In the genomic region with DNA sequence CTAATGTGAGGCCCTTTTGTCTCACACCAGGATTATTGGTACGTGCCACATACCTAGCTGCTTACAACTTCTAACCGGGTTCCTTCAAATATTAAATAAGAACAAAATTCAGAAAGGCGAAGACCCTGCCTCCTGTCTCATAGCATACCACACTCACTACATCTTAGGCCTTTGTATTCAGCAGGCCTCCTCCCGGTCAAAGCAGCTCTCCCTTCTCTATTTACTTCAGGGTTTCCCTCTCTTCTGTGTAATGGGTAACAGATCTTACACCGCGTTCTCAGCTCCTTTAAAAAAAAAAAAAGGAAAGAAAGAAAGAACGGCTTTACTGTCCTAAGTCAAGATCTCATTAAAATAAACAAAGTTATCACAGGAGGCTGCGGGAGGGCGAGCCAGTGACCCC, we compare ENCODE assay signal across 8 mouse cellular contexts. TPM values are rescaled to one million over a fixed set of nuclear protein-coding genes. Genes with fewer than 3 reads are reported as not detected.
A peak's percentile ranks its signal among the peaks of the same experiment; 100 is the strongest.
DNase-seq lines count a peak whose midpoint lies in the region; ATAC-seq and TF ChIP-seq lines count a peak whose summit lies in the region.

No protein-coding gene starts in this region.

- TF ChIP-seq EP300 in heart, postnatal 0 days (IDR thresholded peaks at IDR 0.05; ENCODE audit: low read depth) = no peak

- no peak for TF ChIP-seq CTCF in heart, postnatal 0 days (IDR thresholded peaks at IDR 0.05; ENCODE audit: low read depth)

- H3K9ac ChIP-seq in heart, postnatal 0 days (replicated peaks; ENCODE audit: low read depth, low read length) = peak overlapping the region; percentile 95
- H3K9ac ChIP-seq in hindbrain, embryonic 12.5 days = peak overlapping the region; percentile 91
- H3K9ac ChIP-seq in midbrain, embryonic 11.5 days (ENCODE audit: low read length) = peak overlapping the region; percentile 95

- H3K4me1 ChIP-seq in heart, postnatal 0 days (ENCODE audit: control insufficient read depth, insufficient read depth) = peaks cover 15% of the 10 kb centered on the region; the same call in 1 of the 2 replicates
- H3K4me1 ChIP-seq in hindbrain, embryonic 12.5 days = peaks cover 27% of the 10 kb centered on the region
- peaks cover 10% of the 10 kb centered on the region for H3K4me1 ChIP-seq in midbrain, embryonic 11.5 days (ENCODE audit: control insufficient read depth, insufficient read depth, low read length)

- no peak for ATAC-seq in heart, postnatal 0 days (ENCODE audit: insufficient read depth, low read depth)
- ATAC-seq in hindbrain, embryonic 12.5 days (ENCODE audit: low FRiP score) = no peak
- no peak for ATAC-seq in midbrain, embryonic 11.5 days (ENCODE audit: low FRiP score)
- ATAC-seq in monocyte, adult 5-6 weeks (replicated peaks; ENCODE audit: insufficient number of reproducible peaks, low FRiP score, low TSS enrichment, poor library complexity, severe bottlenecking) = no peak

- no peaks in the 10 kb centered on the region for H3K9me3 ChIP-seq in heart, postnatal 0 days (replicated peaks; ENCODE audit: control insufficient read depth, low read length)
- H3K9me3 ChIP-seq in hindbrain, embryonic 12.5 days (replicated peaks) = no peaks in the 10 kb centered on the region
- H3K9me3 ChIP-seq in midbrain, embryonic 11.5 days (ENCODE audit: control insufficient read depth, low read length) = no peaks in the 10 kb centered on the region

- H3K36me3 ChIP-seq in heart, postnatal 0 days (replicated peaks; ENCODE audit: control insufficient read depth, insufficient read depth, low read length) = peaks cover 25% of the 10 kb centered on the region
- peaks cover 32% of the 10 kb centered on the region for H3K36me3 ChIP-seq in hindbrain, embryonic 12.5 days
- H3K36me3 ChIP-seq in midbrain, embryonic 11.5 days (ENCODE audit: control insufficient read depth, insufficient read depth, low read length) = peaks cover 23% of the 10 kb centered on the region

- DNase-seq in heart, postnatal 0 days (ENCODE audit: low spot score) = no peak
- DNase-seq in heart, adult 18-20 months = no peak
- DNase-seq in adipocyte (ENCODE audit: low spot score) = peak; percentile 42
- DNase-seq in midbrain, embryonic 11.5 days (ENCODE audit: low spot score, missing footprints) = peak; percentile 87
- no peak for DNase-seq in cerebellum, postnatal 36 days
- DNase-seq in adrenal gland, adult (ENCODE audit: inconsistent age in 2 of 2, low spot score in 1 of 2) = no peak

- H3K27me3 ChIP-seq in heart, postnatal 0 days (ENCODE audit: control insufficient read depth, insufficient read depth, low read length) = no peaks in the 10 kb centered on the region
- H3K27me3 ChIP-seq in hindbrain, embryonic 12.5 days = no peaks in the 10 kb centered on the region
- no peaks in the 10 kb centered on the region for H3K27me3 ChIP-seq in midbrain, embryonic 11.5 days (ENCODE audit: control insufficient read depth, insufficient read depth, low read length)

- peak overlapping the region; percentile 91 for H3K27ac ChIP-seq in heart, postnatal 0 days (ENCODE audit: low read depth)
- peak overlapping the region; percentile 93 for H3K27ac ChIP-seq in hindbrain, embryonic 12.5 days
- peak overlapping the region; percentile 90 for H3K27ac ChIP-seq in midbrain, embryonic 11.5 days (ENCODE audit: low read depth, low read length)

- 18% methylated on average over 9 of the region's 9 CpGs for WGBS in heart, postnatal 0 days
- WGBS in hindbrain, embryonic 12.5 days = 21% methylated on average over 9 of the region's 9 CpGs
- 20% methylated on average over 9 of the region's 9 CpGs for WGBS in midbrain, embryonic 11.5 days

- H3K4me2 ChIP-seq in heart, postnatal 0 days (ENCODE audit: low read depth, low read length) = peak overlapping the region; percentile 99
- H3K4me2 ChIP-seq in hindbrain, embryonic 12.5 days (replicated peaks) = peak overlapping the region; percentile 95
- H3K4me2 ChIP-seq in midbrain, embryonic 11.5 days = peak overlapping the region; percentile 69

- peak overlapping the region; percentile 96 for H3K4me3 ChIP-seq in heart, postnatal 0 days (ENCODE audit: low read depth, low read length)
- peak overlapping the region; percentile 89 for H3K4me3 ChIP-seq in hindbrain, embryonic 12.5 days
- peak overlapping the region; percentile 90 for H3K4me3 ChIP-seq in midbrain, embryonic 11.5 days (ENCODE audit: low read depth, low read length)

RNA-seq across cellular contexts. Expression of a gene that starts 0.8 kb away (rescaled TPM):
- 10.9 and 22.6 TPM in 2 replicates for total RNA-seq in heart, postnatal 0 days (2014; rRNA removed; ENCODE audit: low replicate concordance)
- polyA plus RNA-seq in heart, postnatal 0 days (2015; fragmentation: Nextera tagmentation; extraction: Ambion mirVana) = 34.7 and 39.3 TPM in 2 replicates
- total RNA-seq in heart, adult 18-20 months (2021) = 10 to 100 TPM in 1 of 2 experiments, 1 to 10 TPM in 1; 8.8 to 10.6 TPM
- 138 and 142 TPM in 2 replicates for polyA plus RNA-seq in hindbrain, embryonic 12.5 days (2016; fragmentation: Nextera tagmentation; extraction: Ambion mirVana)
- 176 and 178 TPM in 2 replicates for polyA plus RNA-seq in midbrain, embryonic 11.5 days (2014; fragmentation: Nextera tagmentation; extraction: Ambion mirVana)
- 22.2 to 35.8 TPM (median 32.9 TPM) in 3 replicates for total RNA-seq in monocyte, adult 5-6 weeks (2017)

RNA-seq across cellular contexts. Expression of a gene that starts 0.9 kb away (rescaled TPM):
- total RNA-seq in heart, postnatal 0 days (2014; rRNA removed; ENCODE audit: low replicate concordance) = 19.0 and 23.8 TPM in 2 replicates
- polyA plus RNA-seq in heart, postnatal 0 days (2015; fragmentation: Nextera tagmentation; extraction: Ambion mirVana) = 4.8 and 5.4 TPM in 2 replicates
- under 1 TPM; 0.52 to 0.98 TPM for total RNA-seq in heart, adult 18-20 months (2021)
- 36.1 and 40.3 TPM in 2 replicates for polyA plus RNA-seq in hindbrain, embryonic 12.5 days (2016; fragmentation: Nextera tagmentation; extraction: Ambion mirVana)
- polyA plus RNA-seq in midbrain, embryonic 11.5 days (2014; fragmentation: Nextera tagmentation; extraction: Ambion mirVana) = 49.8 and 55.3 TPM in 2 replicates
- 0.64 to 2.4 TPM (median 1.4 TPM) in 3 replicates for total RNA-seq in monocyte, adult 5-6 weeks (2017)

RNA-seq across cellular contexts. Expression of a gene that starts 6.2 kb away (rescaled TPM):
- 3.2 and 5.1 TPM in 2 replicates for total RNA-seq in heart, postnatal 0 days (2014; rRNA removed; ENCODE audit: low replicate concordance)
- polyA plus RNA-seq in heart, postnatal 0 days (2015; fragmentation: Nextera tagmentation; extraction: Ambion mirVana) = 3.7 and 5.1 TPM in 2 replicates
- 1 to 10 TPM; 5.6 to 6.1 TPM for total RNA-seq in heart, adult 18-20 months (2021)
- polyA plus RNA-seq in hindbrain, embryonic 12.5 days (2016; fragmentation: Nextera tagmentation; extraction: Ambion mirVana) = 22.0 and 22.2 TPM in 2 replicates
- polyA plus RNA-seq in midbrain, embryonic 11.5 days (2014; fragmentation: Nextera tagmentation; extraction: Ambion mirVana) = 14.5 and 15.5 TPM in 2 replicates
- 0.48 to 1.6 TPM (median 1.2 TPM) in 3 replicates for total RNA-seq in monocyte, adult 5-6 weeks (2017)

RNA-seq across cellular contexts. Expression of a gene that starts 13.4 kb away (rescaled TPM):
- total RNA-seq in heart, postnatal 0 days (2014; rRNA removed; ENCODE audit: low replicate concordance) = not detected in 2 replicates
- not detected in 2 replicates for polyA plus RNA-seq in heart, postnatal 0 days (2015; fragmentation: Nextera tagmentation; extraction: Ambion mirVana)
- not detected for total RNA-seq in heart, adult 18-20 months (2021)
- 0.65 and 0.76 TPM in 2 replicates for polyA plus RNA-seq in hindbrain, embryonic 12.5 days (2016; fragmentation: Nextera tagmentation; extraction: Ambion mirVana)
- polyA plus RNA-seq in midbrain, embryonic 11.5 days (2014; fragmentation: Nextera tagmentation; extraction: Ambion mirVana) = 0.25 and 0.44 TPM in 2 replicates
- not detected in 3 replicates for total RNA-seq in monocyte, adult 5-6 weeks (2017)

RNA-seq across cellular contexts. Expression of a gene that starts 13.4 kb away (rescaled TPM):
- not detected in 2 replicates for total RNA-seq in heart, postnatal 0 days (2014; rRNA removed; ENCODE audit: low replicate concordance)
- polyA plus RNA-seq in heart, postnatal 0 days (2015; fragmentation: Nextera tagmentation; extraction: Ambion mirVana) = not detected in 2 replicates
- not detected for total RNA-seq in heart, adult 18-20 months (2021)
- not detected in 2 replicates for polyA plus RNA-seq in hindbrain, embryonic 12.5 days (2016; fragmentation: Nextera tagmentation; extraction: Ambion mirVana)
- polyA plus RNA-seq in midbrain, embryonic 11.5 days (2014; fragmentation: Nextera tagmentation; extraction: Ambion mirVana) = not detected in 2 replicates
- total RNA-seq in monocyte, adult 5-6 weeks (2017) = not detected in 3 replicates

Comparison
In these comparisons a context has a peak if more than half of its experiments do, and no peak if none do; other contexts are left out.
1. DNase-seq: peak in adipocyte (single experiment) and midbrain, embryonic 11.5 days (single experiment); none in heart, postnatal 0 days (single experiment), heart, adult 18-20 months (0 of 2), cerebellum, postnatal 36 days (0 of 2) and adrenal gland, adult (0 of 2).
2. Peak in every context shown above with its lines, with median percentiles within 50 percentile points of each other: H3K27ac ChIP-seq, H3K4me2 ChIP-seq, H3K4me3 ChIP-seq and H3K9ac ChIP-seq.